Mouse (Mus musculus) thymus, adult 2 months (tissue): Measurements from ENCODE around the gene Mrpl2.

Source experiments
- CTCF ChIP-seq: fragments of 200-500 bp; IDR thresholded peaks from 2 replicates; pipeline ENCODE4 v1.5.1; 2012; ENCODE audit warnings: mild to moderate bottlenecking, control low read depth, low read length, moderate library complexity, borderline replicate concordance; ENCODE audit not compliant: control insufficient read depth, poor library complexity, insufficient read depth; ENCODE audit errors: extremely low read depth
- POLR2A ChIP-seq: fragments of 200-500 bp; IDR thresholded peaks from 2 replicates; pipeline ENCODE4 v1.6.1; 2012; ENCODE audit warnings: mild to moderate bottlenecking, low read length, control low read depth, moderate library complexity; ENCODE audit not compliant: control insufficient read depth, poor library complexity, insufficient read depth; ENCODE audit errors: extremely low read depth

- TF ChIP-seq CTCF = no peak
- no peak for TF ChIP-seq POLR2A
Measured at GRCm38 (mm10) chr17:46690665-46691064, 44.6 kb downstream of the Mrpl2 start.
